In genomic region chr3:128028856-128029564, GRCm38 (mm10) we compare ENCODE assay signal across 14 mouse cellular contexts.
A peak's percentile ranks its signal among the peaks of the same experiment; 100 is the strongest.
DNase-seq lines count a peak whose midpoint lies in the region; ATAC-seq lines count a peak whose summit lies in the region.
"Had no signal": no experiment of that assay in that cellular context is flagged by ENCODE, and none has a peak within 500 bp of the region (broad histone marks: within the 10 kb centered on the region; RNA-seq: fewer than 3 reads in every experiment).

No protein-coding gene starts in this region.

- H3K27ac ChIP-seq in limb, embryonic 11.5 days (replicated peaks; ENCODE audit: low read depth, low read length), result no peak overlapping the region
- no peak overlapping the region for H3K27ac ChIP-seq in limb, embryonic 10.5 days
- H3K27ac ChIP-seq in embryonic facial prominence, embryonic 12.5 days, result 0 out of 2 replicates have a peak overlapping the region, but pooled peaks have one; percentile 63
- H3K27ac ChIP-seq: left cerebral cortex, adult 2 months; liver, embryonic 14.5 days had no signal

- H3K4me3 ChIP-seq in limb, embryonic 11.5 days (ENCODE audit: low read depth, low read length), result no peak overlapping the region
- H3K4me3 ChIP-seq in limb, embryonic 10.5 days, result no peak overlapping the region
- H3K4me3 ChIP-seq in embryonic facial prominence, embryonic 12.5 days, result no peak overlapping the region
- H3K4me3 ChIP-seq: left cerebral cortex, adult 2 months had no signal

- no peaks in the 10 kb centered on the region for H3K9me3 ChIP-seq in limb, embryonic 11.5 days (ENCODE audit: control insufficient read depth, low read length)
- no peaks in the 10 kb centered on the region for H3K9me3 ChIP-seq in limb, embryonic 10.5 days (replicated peaks)
- no peaks in the 10 kb centered on the region for H3K9me3 ChIP-seq in embryonic facial prominence, embryonic 12.5 days

- peak; percentile 44 for DNase-seq in limb, embryonic 11.5 days (ENCODE audit: low spot score)
- no peak for DNase-seq in limb, embryonic 10.5 days (ENCODE audit: low spot score)
- DNase-seq in forelimb bud, embryonic 11.5 days (ENCODE audit: low read depth, low spot score), result peak; percentile 34
- peak; percentile 29 for DNase-seq in retina, embryonic 14.5 days (ENCODE audit: low spot score)
- DNase-seq in adrenal gland, postnatal 25 days, result no peak
- DNase-seq in left cerebral cortex, adult 18-20 months (ENCODE audit: low spot score in 2 of 2), result no peak
- DNase-seq: cerebellum, adult 8-10 months; gastrocnemius, postnatal 14 days; kidney, postnatal 25 days had no signal

- no peaks in the 10 kb centered on the region for H3K36me3 ChIP-seq in limb, embryonic 11.5 days (ENCODE audit: control insufficient read depth, insufficient read depth, low read length)
- no peaks in the 10 kb centered on the region for H3K36me3 ChIP-seq in limb, embryonic 10.5 days
- H3K36me3 ChIP-seq in embryonic facial prominence, embryonic 12.5 days, result no peaks in the 10 kb centered on the region

- no peaks in the 10 kb centered on the region for H3K27me3 ChIP-seq in limb, embryonic 11.5 days (ENCODE audit: control insufficient read depth, insufficient read depth, low read length)
- H3K27me3 ChIP-seq in limb, embryonic 10.5 days (ENCODE audit: low read depth, poor library complexity, severe bottlenecking), result no peaks in the 10 kb centered on the region
- no peaks in the 10 kb centered on the region for H3K27me3 ChIP-seq in embryonic facial prominence, embryonic 12.5 days

- H3K4me1 ChIP-seq in limb, embryonic 11.5 days (ENCODE audit: control insufficient read depth, insufficient read depth, low read length), result no peaks in the 10 kb centered on the region
- H3K4me1 ChIP-seq in limb, embryonic 10.5 days, result no peaks in the 10 kb centered on the region; the same call in 1 of the 2 replicates
- H3K4me1 ChIP-seq in embryonic facial prominence, embryonic 12.5 days, result no peaks in the 10 kb centered on the region

- H3K4me2 ChIP-seq in limb, embryonic 11.5 days (ENCODE audit: low read depth, severe bottlenecking), result no peak overlapping the region
- H3K4me2 ChIP-seq in embryonic facial prominence, embryonic 12.5 days (replicated peaks), result no peak overlapping the region

- 33% methylated on average over 11 of the region's 11 CpGs for WGBS in limb, embryonic 11.5 days
- 40% methylated on average over 11 of the region's 11 CpGs for WGBS in limb, embryonic 10.5 days
- 31% methylated on average over 11 of the region's 11 CpGs for WGBS in embryonic facial prominence, embryonic 12.5 days

- H3K9ac ChIP-seq in limb, embryonic 11.5 days (ENCODE audit: low read length), result no peak overlapping the region
- H3K9ac ChIP-seq in embryonic facial prominence, embryonic 12.5 days, result no peak overlapping the region
- H3K9ac ChIP-seq: liver, embryonic 14.5 days had no signal

- peak; percentile 70 for ATAC-seq in limb, embryonic 11.5 days (ENCODE audit: insufficient number of reproducible peaks, low FRiP score, low TSS enrichment, low read depth)
- ATAC-seq in embryonic facial prominence, embryonic 12.5 days (ENCODE audit: insufficient number of reproducible peaks, insufficient read depth, low FRiP score, low TSS enrichment), result peak; percentile 60
- no peak for ATAC-seq in inflammation-experienced regulatory T-cells, adult 6 months
- ATAC-seq: intestine, embryonic 16.5 days had no signal

Comparison
In these comparisons a context has a peak if more than half of its experiments do, and no peak if none do; other contexts are left out.
1. DNase-seq: peak in limb, embryonic 11.5 days (single experiment), forelimb bud, embryonic 11.5 days (single experiment) and retina, embryonic 14.5 days (single experiment); none in limb, embryonic 10.5 days (single experiment), adrenal gland, postnatal 25 days (single experiment) and left cerebral cortex, adult 18-20 months (0 of 2).